Mouse (Mus musculus) right cerebral cortex, postnatal 10 days (tissue): ENCODE data around the gene Olfr1315-ps1.

Source experiments
- DNase-seq, 2 experiments: peaks; one replicate each; pipeline ENCODE4 v3.0.0; 2021; ENCODE audit warnings: low spot score in 2 of 2

The Olfr1315-ps1 gene

GRCm38 (mm10) chr2:112115340-112115739 lies at the start of gene Olfr1315-ps1:
TSS of gene Olfr1315-ps1 (minus strand) at chr2:112115440.
- DNase-seq = no peak

GRCm38 (mm10) chr2:112153898-112154297 lies 38.7 kb upstream of the Olfr1315-ps1 start, which contains the start of gene Olfr1318:
TSS of gene Olfr1318 (plus strand) at chr2:112154198.
- DNase-seq = no peak

GRCm38 (mm10) chr2:112140029-112140428 lies 24.8 kb upstream of the Olfr1315-ps1 start, which contains the start of gene Olfr1317:
TSS of gene Olfr1317 (plus strand) at chr2:112140329.
- DNase-seq = no peak

- DNase-seq = no peak
Observed at GRCm38 (mm10) chr2:112134877-112135276, 19.6 kb upstream of the Olfr1315-ps1 start, which contains the start of gene Olfr1316. TSS of gene Olfr1316 (minus strand) at chr2:112134977.

- no peak for DNase-seq
Observed at GRCm38 (mm10) chr2:112096681-112097080, 18.6 kb downstream of the Olfr1315-ps1 start, which contains the start of gene Olfr1314. TSS of gene Olfr1314 (minus strand) at chr2:112096781.

GRCm38 (mm10) chr2:112077743-112078142 lies 37.5 kb downstream of the Olfr1315-ps1 start, which contains the start of gene Olfr1313:
TSS of gene Olfr1313 (minus strand) at chr2:112077843.
- no peak for DNase-seq
